Mouse (Mus musculus) embryonic facial prominence, embryonic 12.5 days (tissue): ENCODE results near the gene Atp6v0c. TPM values are rescaled to one million over a fixed set of nuclear protein-coding genes. Genes with fewer than 3 reads are reported as not detected.
"Not testable (repeated sequence)": the region's sequence is repeated elsewhere in the genome, so short reads cannot be mapped to it uniquely, and the experiment has no call there.

Experiments
- ATAC-seq: fragments of 200-750 bp; cut with Nextera tagmentation; 2 replicates; pipeline ENCODE4 v1.8.0; 2017; ENCODE audit not compliant: insufficient number of reproducible peaks, insufficient read depth, low FRiP score, low TSS enrichment
- H3K27ac ChIP-seq: fragments of 300-500 bp; sonication (generic); 2 replicates; pipeline ENCODE4 v1.5.1; 2016; ENCODE audit warnings: mild to moderate bottlenecking
- H3K27me3 ChIP-seq: fragments of 300-500 bp; sonication (generic); 2 replicates; pipeline ENCODE4 v1.6.1; 2016; ENCODE audit warnings: mild to moderate bottlenecking, moderate library complexity
- H3K36me3 ChIP-seq: fragments of 300-500 bp; sonication (generic); 2 replicates; pipeline ENCODE4 v1.6.1; 2016; ENCODE audit warnings: mild to moderate bottlenecking
- H3K4me1 ChIP-seq: fragments of 300-500 bp; sonication (generic); 2 replicates; pipeline ENCODE4 v1.6.1; 2016
- H3K4me2 ChIP-seq: fragments of 300-500 bp; sonication (generic); replicated peaks from 2 replicates; pipeline ENCODE4 v1.6.1; 2016; ENCODE audit warnings: mild to moderate bottlenecking, moderate library complexity
- H3K4me3 ChIP-seq: fragments of 300-500 bp; sonication (generic); 2 replicates; pipeline ENCODE4 v1.5.1; 2016; ENCODE audit warnings: mild to moderate bottlenecking
- H3K9ac ChIP-seq: fragments of 300-500 bp; sonication (generic); 2 replicates; pipeline ENCODE4 v1.6.1; 2016; ENCODE audit warnings: mild to moderate bottlenecking, moderate library complexity
- H3K9me3 ChIP-seq: fragments of 300-500 bp; sonication (generic); 2 replicates; pipeline ENCODE4 v1.6.1; 2016; ENCODE audit warnings: mild to moderate bottlenecking, moderate library complexity
- WGBS: fragments of 180-500 bp; shearing (Covaris S2); methylation state at CpG from one replicate; pipeline ENCODE4 v1.1.7; 2016; 5-methylcytosine and 5-hydroxymethylcytosine counted together
- polyA plus RNA-seq: library from polyadenylated mRNA; unstranded; fragments of >200 nt; fragmentation: Nextera tagmentation; extraction: Ambion mirVana; gene quantifications from 2 replicates; pipeline ENCODE4 v1.2.1, GENCODE M21; 2016

Gene Atp6v0c
- polyA plus RNA-seq, 1 experiment from 2014 or later, result 445 TPM

DNA sequence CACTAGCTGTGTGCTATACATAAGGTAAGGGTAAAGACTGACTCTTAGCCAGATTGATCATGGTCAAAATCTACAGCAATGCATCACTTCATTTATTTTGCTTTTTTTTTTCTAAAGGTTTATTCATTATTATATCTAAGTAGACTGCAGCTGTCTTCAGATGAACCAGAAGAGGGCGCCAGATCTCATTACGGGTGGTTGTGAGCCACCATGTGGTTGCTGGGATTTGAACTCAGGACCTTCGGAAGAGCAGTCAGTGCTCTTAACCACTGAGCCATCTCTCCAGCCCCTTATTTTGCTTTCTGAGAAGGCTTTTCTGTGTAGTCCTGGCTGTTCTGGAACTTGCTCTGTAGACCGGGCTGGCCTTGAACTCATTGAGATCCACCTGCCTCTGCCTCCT lies 36.6 kb downstream of the Atp6v0c start:
- H3K4me1 ChIP-seq, ATAC-seq, H3K27me3 ChIP-seq, H3K27ac ChIP-seq, H3K36me3 ChIP-seq, H3K4me2 ChIP-seq, H3K4me3 ChIP-seq, H3K9ac ChIP-seq, H3K9me3 ChIP-seq: not testable (repeated sequence)
- WGBS, result 89% methylated on average over 4 of the region's 4 CpGs

DNA sequence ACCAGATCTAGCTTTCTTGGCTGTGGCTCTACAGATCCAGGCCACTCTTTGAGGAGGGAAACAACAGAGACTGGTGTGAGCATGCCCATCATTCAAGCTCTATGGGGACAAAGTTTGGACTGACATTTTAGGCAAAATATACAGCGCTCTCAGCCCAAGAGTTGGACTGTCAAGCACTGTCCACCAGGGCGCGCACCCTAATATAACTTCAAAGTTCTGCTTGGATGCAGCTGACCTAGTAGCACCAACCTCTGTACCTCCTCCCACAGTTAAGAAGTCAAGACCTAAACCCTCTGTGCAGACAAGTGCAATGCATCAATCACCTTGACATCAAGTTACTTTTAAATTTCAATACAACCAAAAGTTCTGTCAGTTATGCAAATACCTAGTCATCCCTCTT lies 37.9 kb downstream of the Atp6v0c start:
- H3K4me2 ChIP-seq, result no peak overlapping the region
- H3K36me3 ChIP-seq, result no peaks in the 10 kb centered on the region

DNA sequence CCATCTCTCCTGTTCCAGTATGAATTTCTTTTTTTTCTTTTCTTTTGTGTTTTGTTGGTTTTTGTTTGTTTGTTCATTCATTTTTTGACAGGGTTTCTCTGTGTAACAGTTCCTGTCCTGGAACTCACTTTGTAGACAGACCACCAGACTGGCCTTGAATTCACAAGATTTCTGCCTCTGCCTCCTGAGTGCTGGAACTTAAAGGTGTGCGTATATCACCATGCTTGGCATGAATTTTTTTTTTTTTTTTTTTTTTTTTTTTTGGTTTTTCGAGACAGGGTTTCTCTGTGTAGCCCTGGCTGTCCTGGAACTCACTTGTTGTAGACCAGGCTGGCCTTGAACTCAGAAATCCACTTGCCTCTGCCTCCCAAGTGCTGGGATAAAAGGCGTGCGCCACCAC lies 40.3 kb downstream of the Atp6v0c start:
- H3K27me3 ChIP-seq, H3K27ac ChIP-seq, H3K4me3 ChIP-seq, H3K4me1 ChIP-seq, H3K9ac ChIP-seq, H3K9me3 ChIP-seq, H3K4me2 ChIP-seq, H3K36me3 ChIP-seq, ATAC-seq: not testable (repeated sequence)
- 93% methylated on average over 4 of the region's 4 CpGs for WGBS

More for the DNA sequence above, 37.9 kb downstream of the Atp6v0c start:
- Histone ChIP-seq H3K4me3 (no peak overlapping the region), H3K27me3 (no peaks in the 10 kb centered on the region), H3K4me1 (no peaks in the 10 kb centered on the region), H3K9ac (no peak overlapping the region), H3K9me3 (no peaks in the 10 kb centered on the region), H3K27ac (no peak overlapping the region)
- WGBS, result 85% methylated on average over 3 of the region's 3 CpGs
- no peak for ATAC-seq

DNA sequence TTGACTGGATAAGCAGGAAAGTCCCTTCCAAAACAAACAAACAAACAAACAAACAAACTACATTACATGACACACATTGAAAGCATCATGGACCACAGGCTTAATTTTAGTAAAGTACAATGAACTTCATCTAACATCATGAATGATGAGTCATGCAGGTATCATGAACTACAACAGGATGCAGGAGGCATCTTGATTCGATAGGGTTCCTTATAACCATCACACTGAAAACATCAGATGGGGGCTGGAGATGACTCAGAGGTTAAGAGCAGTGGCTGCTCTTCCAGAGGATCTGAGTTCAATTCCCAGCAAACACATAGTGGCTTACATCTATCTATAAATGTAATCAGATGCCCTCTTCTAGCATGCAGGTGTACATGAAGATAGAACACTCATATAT lies 41.9 kb downstream of the Atp6v0c start:
- Histone ChIP-seq H3K4me1 (no peaks in the 10 kb centered on the region), H3K4me2 (no peak overlapping the region), H3K27me3 (no peaks in the 10 kb centered on the region), H3K27ac (no peak overlapping the region), H3K4me3 (no peak overlapping the region), H3K9ac (no peak overlapping the region), H3K9me3 (no peaks in the 10 kb centered on the region), H3K36me3 (no peaks in the 10 kb centered on the region)
- 88% methylated on average over 1 of the region's 1 CpGs for WGBS
- ATAC-seq, result no peak

DNA sequence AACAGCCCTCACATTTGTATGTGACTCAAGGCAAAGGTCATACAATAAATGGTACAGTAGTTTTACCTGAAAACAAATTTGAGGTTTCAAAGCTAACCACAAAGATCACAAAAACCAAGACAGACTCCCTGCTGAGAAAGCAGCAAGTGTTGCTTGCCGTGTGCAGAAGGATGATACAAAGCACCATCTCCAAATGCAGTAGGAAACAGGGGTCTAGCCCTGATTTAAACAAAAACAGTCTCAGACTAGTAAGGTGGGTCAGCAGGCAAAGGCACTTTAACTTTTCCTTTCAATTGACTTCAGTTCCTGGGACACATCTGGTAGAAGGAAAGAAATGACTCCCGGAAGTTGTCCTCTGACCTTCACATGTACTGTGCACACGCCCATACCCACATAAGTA lies 42.7 kb downstream of the Atp6v0c start:
- H3K4me1 ChIP-seq, result no peaks in the 10 kb centered on the region
- WGBS, result 54% methylated on average over 3 of the region's 3 CpGs
- no peak for ATAC-seq

DNA sequence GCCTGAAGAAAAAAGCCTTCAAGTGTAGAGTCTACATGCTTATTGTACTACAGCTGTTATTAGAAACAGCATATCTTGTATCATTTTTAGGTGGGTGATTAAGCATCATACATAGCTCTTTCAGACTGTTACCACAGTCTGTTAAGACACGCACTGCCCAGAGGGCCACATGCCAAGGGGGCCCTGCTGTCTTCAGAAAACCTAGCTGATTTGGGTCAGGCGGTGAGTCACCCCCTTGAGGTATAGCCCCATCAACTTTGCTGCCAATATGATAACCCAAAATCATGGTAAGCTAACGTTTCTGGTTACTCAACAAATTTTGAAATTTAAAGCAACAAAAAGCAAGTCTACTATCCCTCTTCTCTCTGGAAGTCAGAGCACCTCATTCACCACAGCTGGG lies 50.1 kb downstream of the Atp6v0c start:
- no peak for ATAC-seq
- H3K27ac ChIP-seq, result no peak overlapping the region
- WGBS, result 85% methylated on average over 3 of the region's 3 CpGs

More for the DNA sequence above, 42.7 kb downstream of the Atp6v0c start:
- Histone ChIP-seq H3K9me3 (no peaks in the 10 kb centered on the region), H3K27ac (no peak overlapping the region), H3K9ac (no peak overlapping the region), H3K4me3 (no peak overlapping the region), H3K27me3 (no peaks in the 10 kb centered on the region), H3K36me3 (no peaks in the 10 kb centered on the region), H3K4me2 (no peak overlapping the region)

More for the DNA sequence above, 50.1 kb downstream of the Atp6v0c start:
- H3K4me3 ChIP-seq, result no peak overlapping the region
- no peaks in the 10 kb centered on the region for H3K27me3 ChIP-seq
- H3K4me1 ChIP-seq, result no peaks in the 10 kb centered on the region
- H3K9me3 ChIP-seq, result no peaks in the 10 kb centered on the region
- no peak overlapping the region for H3K4me2 ChIP-seq
- H3K36me3 ChIP-seq, result no peaks in the 10 kb centered on the region
- H3K9ac ChIP-seq, result no peak overlapping the region

Other genes with a start within 250 kb of the Atp6v0c start
- gene Sbp, start 228.0 kb downstream of the Atp6v0c start, polyA plus RNA-seq, result not detected in 2 replicates
- gene Sbpl, start 214.4 kb downstream of the Atp6v0c start, polyA plus RNA-seq, result not detected in 2 replicates
- gene Prss30, start 189.1 kb downstream of the Atp6v0c start, polyA plus RNA-seq, result not detected in 2 replicates
- gene Prss22, start 171.6 kb downstream of the Atp6v0c start, polyA plus RNA-seq, result 1.2 and 1.7 TPM in 2 replicates
- gene Prss27, start 131.6 kb downstream of the Atp6v0c start, polyA plus RNA-seq, result 0.22 and 0.24 TPM in 2 replicates
- 88.1 and 92.0 TPM in 2 replicates for gene Kctd5, start 96.2 kb downstream of the Atp6v0c start, polyA plus RNA-seq
- 37.6 and 38.6 TPM in 2 replicates for gene Pdpk1, start 18.8 kb downstream of the Atp6v0c start, polyA plus RNA-seq
- 40.9 and 42.7 TPM in 2 replicates for gene Amdhd2, start 5.9 kb downstream of the Atp6v0c start, polyA plus RNA-seq
- 8.7 and 8.9 TPM in 2 replicates for gene Tbc1d24, start 35.9 kb upstream of the Atp6v0c start, polyA plus RNA-seq
- gene Ntn3, start 39.8 kb upstream of the Atp6v0c start, polyA plus RNA-seq, result 20.2 and 20.3 TPM in 2 replicates
- gene Tedc2, start 51.1 kb upstream of the Atp6v0c start, polyA plus RNA-seq, result 16.2 and 16.5 TPM in 2 replicates
- 78.2 and 85.3 TPM in 2 replicates for gene Ccnf, start 81.8 kb upstream of the Atp6v0c start, polyA plus RNA-seq
- gene Abca17, start 181.4 kb upstream of the Atp6v0c start, polyA plus RNA-seq, result 0.23 TPM in 1 of 2 replicates, not detected in the other
- 7.8 and 9.6 TPM in 2 replicates for gene Abca3, start 182.2 kb upstream of the Atp6v0c start, polyA plus RNA-seq
- gene Rnps1, start 244.9 kb upstream of the Atp6v0c start, polyA plus RNA-seq, result 336 and 351 TPM in 2 replicates